Mouse (Mus musculus): ENCODE measurements at regions not wholly inside any gene's neighbourhood (a gene's known extent, or its start where the extent isn't known, plus 50 kb on each side); places are given as distances from the start of the nearest gene placed in this dataset.

DNA sequence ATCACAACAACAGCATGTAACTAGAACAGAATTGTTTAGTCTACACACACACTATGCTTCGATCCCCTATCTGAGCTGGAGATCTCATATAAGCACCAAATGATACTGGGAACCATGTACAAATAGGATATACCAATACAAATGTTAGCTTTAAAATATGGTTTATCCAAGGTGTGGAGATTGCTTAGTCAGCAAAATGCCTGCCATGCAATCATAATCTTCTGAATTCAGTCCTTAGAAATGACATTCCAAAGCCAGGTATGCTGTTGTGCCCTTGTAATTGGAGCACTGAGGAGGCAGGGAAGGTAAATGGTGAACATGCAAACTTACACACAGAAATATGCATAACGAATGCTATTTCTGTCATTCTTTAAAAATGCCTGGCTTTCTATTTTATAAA is 54.0 kb upstream of the Thsd7b start:
- no peak for DNase-seq
- intact Hi-C loops (cut with DNase I), result no loop called here

DNA sequence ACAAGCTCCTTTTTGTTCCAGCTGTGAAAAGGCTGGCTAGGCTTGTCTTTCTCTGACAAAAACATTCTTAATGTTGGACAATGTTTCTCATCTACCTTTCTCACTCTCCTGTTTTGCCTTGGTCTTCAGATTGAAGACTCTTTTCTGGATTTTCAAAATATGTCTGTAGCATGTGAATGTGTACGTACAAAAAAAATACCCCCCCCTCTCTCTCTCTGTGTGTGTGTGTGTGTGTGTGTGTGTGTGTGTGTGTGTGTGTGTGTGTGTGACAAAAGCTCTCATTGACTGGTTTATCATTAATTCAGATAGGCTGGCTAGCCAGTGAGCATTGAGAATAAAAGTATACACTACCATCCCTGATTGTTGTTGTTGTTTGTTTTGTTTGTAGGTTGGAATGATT is 64.3 kb upstream of the Thsd7b start:
- intact Hi-C loops (cut with DNase I), result no loop called here

DNA sequence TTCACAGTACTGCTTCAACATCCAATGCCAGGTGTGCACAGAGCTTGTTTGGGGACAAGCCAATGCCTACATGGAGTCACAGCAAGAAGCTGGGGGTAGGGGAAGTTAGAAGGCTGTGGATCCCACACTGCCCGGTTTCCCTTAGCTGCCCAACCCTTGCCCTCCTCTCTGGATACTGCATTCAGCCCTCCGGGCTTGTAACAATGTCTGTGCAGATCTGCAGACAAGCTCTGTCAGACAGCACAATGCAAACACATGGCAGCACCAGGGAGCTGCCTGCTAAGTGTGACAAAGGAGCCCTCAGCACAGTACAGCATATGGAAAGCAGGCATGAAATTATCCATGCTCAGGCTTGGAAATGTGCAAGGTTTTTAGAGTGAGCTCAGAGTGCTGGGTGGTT is 64.7 kb upstream of the Thsd7b start:
- DNase-seq, result no peak
- intact Hi-C loops (cut with DNase I), result no loop called here

More for the DNA sequence above, 64.3 kb upstream of the Thsd7b start:
- DNase-seq, result no peak

DNA sequence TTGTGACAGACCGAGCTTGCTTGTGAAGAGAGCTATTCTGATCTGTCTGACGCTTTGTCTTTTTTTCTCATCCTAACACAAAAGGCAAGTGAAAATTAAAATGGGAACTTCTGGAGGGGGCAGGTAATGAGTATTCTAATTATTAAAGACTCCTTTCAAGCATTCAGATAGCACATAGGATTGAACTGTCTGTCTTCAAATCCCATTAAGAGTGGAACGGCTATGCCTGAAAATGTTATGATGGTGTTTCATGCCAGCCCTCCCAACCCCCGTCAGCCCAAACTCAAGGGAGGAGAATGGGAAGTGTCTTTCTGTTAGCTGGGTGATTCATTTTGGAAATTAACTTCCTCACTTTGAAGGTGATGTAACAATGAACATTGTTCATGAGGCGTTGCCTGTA is 65.4 kb upstream of the Thsd7b start:
- DNase-seq, result no peak
- intact Hi-C loops (cut with DNase I), result no loop called here

DNA sequence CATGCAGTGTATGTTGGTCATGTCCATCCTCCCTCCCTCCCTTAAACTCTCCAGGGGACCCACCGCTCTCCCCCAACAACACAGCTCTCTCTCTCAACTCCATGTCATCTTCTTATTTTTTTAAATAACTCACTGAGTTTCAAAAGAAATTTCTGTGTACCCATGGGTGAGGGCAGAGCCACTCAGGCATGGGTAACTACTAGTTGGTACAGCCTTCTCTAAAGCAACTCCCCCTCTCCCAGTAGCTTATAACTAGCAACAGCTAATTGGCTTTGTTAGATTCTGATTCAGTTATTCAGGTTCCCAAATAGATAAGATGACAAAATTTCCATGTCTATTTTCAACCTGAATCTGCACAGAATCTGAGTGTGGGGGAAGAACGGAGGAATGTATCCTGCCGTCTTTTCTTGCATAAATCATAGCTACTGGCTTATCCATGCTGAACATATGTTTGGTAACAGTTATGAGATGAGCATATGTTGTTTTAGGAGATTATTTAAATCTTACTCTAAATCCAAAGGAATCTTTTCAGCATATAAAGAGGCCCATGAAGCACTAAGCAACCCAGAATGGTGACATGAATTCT is 92.8 kb upstream of the Thsd7b start:
- intact Hi-C loops (cut with DNase I), result no loop called here
- no peak for DNase-seq

DNA sequence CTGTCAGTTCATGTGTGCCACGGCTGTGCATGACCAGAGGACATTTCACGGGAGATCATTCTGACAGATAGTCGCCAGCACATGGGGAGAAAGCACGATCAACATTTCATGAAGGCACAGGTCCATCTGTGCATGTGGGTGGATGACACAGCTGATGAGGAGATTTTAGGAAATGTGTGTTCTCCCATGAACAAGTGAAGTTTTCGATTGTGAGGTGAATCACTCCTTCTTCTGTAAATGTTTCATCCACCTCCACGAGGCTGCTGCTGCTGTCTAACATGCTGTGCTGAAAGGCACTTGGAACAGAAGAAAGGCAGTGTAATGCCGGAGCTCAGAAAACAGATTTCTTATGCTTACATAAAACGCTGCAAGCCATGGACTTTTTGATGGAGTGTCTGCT is 103.2 kb upstream of the Thsd7b start:
- no peak for DNase-seq
- intact Hi-C loops (cut with DNase I), result no loop called here

DNA sequence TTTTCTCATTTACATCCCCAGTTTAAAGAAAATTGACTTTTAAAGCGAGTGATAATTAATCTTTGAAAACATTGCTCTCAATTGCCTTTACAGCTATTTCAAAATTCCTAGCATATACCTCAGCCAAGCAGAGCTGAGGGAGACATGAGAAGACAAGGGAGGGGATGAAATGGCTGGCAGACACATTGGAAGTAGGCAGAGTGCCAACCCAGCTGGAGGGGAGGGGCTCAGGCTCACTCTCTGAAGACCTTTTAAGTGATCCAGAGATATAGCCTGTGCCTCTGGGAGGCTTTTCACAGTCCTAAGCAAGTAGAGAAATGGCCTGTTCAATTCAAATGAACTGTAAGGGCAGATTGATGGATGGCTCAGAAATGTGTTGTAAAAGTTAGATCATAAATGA is 122.5 kb upstream of the Thsd7b start:
- intact Hi-C loops (cut with DNase I), result no loop called here
- DNase-seq, result no peak

DNA sequence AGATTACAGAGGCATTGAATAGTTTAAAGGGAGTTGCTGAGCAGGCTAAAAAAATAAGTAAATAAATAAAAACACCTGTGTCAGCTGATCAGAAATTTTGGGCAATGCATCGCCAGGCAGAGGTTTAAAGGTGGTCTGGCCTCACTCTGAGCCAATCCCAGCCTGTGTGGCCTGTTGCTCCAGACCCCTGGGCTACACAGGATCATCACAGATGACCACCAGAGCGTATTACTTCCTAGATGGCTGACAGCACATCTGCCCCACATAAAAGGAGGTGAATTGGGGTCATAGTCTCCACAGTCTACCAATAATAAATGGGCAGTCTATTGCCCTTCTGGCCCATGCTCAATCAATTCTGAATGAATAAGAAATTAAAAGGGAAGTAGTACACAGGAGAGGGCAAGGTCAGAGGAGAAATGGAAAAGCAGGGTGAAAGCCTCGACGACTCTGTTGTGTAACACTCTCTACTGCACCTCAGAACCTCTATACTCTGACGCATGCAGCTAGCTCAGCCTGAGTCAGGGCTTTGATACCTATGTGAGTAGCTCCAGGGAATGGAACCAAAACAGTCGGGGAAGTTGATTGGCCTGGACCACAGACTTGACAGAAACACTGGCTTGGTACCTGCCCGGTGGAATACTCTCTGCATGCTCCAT is 124.2 kb upstream of the Thsd7b start:
- intact Hi-C loops (cut with DNase I), result no loop called here
- no peak for DNase-seq

DNA sequence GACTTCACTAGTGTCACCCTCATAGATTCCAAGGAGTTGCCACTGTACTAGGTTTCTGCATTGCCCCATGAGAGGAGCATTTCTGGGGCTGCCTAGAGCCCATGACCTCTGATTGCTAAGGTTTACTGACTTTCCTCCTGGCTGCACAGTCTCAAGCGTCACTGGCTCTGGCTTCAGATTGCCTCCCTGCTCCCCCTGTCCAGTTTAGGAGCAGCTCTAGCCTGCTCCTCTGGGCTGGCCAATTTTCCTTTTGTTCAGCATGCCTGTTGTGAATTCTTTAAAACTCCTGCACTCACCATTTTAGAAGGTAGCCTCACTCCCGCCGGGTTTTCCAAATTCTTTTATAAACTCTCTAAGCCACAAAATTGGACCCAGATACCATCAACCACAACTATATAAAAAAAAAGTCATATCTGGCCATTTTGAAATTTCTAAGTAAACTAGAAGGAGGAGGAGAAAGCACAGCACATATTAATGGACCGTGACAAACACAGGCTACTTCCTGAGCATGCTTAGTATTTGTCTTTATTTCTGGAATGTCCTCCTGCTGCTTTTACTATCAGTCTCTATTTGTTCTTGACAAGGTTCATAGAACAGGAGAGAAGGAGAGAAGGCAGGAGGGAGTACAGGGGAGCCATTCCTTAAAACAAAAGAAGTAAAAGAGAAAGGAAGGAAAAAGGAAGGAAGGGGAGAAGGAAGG is 126.6 kb upstream of the Thsd7b start:
- intact Hi-C loops (cut with DNase I), result no loop called here
- DNase-seq, result no peak

DNA sequence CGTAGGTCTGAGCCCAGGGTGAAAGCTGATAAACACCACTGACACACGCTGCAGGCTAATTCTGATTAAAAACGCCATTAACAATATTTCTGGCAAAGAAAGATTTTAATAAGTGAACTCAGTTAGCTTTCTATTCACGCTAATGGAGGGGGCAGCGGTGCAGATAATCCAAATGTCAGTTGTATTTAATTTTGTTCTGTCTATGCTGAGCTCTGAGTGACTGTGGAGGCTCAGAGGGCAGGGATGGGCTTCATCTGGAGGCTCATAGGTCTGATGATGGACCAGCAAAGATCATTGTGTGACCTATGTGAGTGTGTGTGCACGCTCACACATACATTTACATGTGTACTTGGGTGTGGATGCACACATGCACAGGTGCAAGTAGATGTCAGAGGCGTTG is 134.3 kb upstream of the Thsd7b start:
- no peak for DNase-seq
- intact Hi-C loops (cut with DNase I), result no loop called here

DNA sequence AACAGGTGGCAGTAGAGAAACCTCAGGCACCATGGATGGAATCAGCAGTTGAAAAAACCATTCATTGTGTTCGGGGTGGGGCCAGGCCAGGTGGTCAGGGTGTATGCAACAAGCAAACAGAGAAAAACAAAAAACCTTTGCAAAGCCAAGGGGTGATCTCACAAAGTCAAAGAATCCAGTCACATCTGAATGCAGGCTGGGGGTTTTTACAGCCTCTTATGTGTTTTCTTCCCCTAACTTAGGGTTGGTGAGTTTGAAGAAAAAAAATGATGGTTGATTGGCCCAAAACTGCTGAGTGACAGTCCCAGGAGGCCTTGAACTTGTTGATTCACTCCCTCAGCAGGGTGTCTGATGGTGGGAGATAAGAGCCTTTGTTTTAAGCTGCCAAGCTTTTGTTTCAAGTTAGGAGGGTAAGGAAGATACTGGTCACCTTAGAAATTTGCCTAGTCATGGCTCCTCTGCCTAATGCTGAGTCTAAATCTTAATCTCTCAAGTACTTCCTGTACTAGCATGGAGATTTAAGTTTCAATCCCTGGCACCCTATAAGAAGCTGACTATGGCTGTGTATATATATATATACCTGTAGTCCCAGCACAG is 166.0 kb upstream of the Thsd7b start:
- no peak for DNase-seq
- intact Hi-C loops (cut with DNase I), result no loop called here

DNA sequence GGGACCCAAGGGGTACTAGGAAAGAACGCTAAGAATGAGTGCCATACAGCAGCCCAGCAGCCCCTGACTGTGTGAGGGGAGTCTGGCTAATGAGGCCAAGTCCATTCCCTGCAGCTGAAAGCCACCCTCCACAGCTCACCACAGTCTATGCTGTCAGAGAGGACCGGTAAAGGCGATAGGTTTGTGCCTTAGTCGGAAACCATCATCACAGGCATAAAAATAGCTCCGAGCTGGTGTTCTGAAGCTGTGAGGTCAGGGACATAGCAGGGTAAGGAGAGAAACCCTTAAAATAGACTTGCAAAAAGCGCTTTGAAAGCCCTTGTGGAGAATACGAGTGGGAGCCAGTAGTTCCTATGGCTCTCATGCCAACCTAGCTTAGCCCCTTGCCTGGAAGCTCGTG is 172.1 kb upstream of the Thsd7b start:
- intact Hi-C loops (cut with DNase I), result no loop called here
- no peak for DNase-seq

DNA sequence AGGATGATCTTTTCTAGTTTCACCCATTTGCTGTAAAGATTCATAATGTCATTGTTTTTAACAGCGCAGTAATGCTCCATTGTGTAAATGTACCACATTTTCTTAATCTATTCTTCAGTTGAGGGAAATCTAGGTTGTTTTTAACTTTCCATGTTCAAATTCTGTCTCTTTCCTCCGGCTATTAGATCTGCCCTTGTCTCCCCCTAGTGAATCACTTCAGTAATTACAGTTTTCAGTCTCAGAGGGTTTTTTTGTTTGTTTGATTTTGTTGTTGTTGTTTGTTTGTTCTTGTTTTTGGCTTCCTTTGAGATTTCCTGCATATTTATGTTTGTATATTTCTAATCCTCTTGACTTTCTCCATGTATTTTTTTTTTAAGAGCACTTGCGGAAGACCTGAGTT is 194.8 kb upstream of the Thsd7b start:
- intact Hi-C loops (cut with DNase I), result loop anchor here (10.0 kb wide), 1 partner anchor 203 kb away; no protein-coding TSS in a partner anchor
- no peak for DNase-seq

DNA sequence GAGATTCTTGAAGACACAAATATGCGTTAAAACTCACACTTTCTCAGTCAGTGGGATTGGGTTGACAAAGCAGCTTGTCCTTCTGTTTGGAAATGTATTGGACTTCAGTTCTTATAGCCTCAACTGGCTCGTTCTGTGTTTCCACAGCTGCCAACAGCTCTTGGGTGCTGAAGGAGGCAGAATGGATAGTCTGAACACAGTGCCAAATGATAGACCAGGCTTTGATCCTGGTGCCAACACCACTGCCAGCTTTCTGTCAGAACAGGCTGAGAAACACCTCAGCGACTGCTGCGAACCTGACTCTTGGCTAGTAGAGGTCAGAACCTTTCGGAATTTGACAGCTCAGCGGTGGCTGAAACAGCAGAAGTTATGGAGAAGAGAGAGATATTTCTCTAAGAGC is 215.9 kb upstream of the Thsd7b start:
- intact Hi-C loops (cut with DNase I), result loop anchor here (10.0 kb wide), 1 partner anchor 188 kb away; no protein-coding TSS in a partner anchor
- no peak for DNase-seq

DNA sequence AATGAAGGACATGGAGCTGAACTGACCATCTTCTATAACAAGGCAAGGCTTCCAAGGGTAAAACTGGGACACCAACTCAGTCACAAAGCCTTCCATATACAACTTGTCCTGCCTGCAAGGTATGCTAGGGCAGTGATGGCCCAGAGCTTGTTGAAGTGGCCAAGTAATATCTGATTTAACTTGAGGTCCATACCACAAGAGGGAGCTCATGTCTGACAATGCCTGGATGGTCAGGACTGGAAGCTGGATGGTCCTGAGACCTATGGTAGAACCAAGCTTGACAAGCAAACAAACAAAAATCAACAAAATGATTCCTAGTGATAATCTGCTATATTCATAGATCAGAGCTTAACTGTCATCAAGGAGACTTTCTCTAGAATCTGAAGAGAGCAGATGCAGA is 217.8 kb upstream of the Thsd7b start:
- no peak for DNase-seq
- intact Hi-C loops (cut with DNase I), result loop anchor here (10.0 kb wide), 1 partner anchor 190 kb away; no protein-coding TSS in a partner anchor

DNA sequence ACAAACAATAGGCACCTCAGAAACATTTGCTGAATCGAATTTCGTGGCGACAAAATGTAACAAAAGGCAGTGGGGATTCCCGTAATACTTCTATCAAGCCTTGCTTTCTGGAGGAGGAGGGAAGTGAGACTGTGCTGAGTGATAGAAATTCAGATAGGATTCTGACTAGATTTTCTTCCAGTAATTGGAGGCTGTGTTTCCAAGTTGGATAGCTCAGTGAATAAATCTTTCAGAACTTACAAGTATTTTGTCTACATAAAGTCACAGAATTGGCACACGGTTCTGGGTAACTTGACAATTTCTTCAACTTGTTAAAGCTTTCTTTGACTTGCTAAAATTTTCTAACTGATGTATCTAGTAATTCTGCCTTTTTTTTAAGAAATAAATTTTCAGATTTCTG is 239.4 kb upstream of the Thsd7b start:
- intact Hi-C loops (cut with DNase I), result no loop called here
- no peak for DNase-seq

DNA sequence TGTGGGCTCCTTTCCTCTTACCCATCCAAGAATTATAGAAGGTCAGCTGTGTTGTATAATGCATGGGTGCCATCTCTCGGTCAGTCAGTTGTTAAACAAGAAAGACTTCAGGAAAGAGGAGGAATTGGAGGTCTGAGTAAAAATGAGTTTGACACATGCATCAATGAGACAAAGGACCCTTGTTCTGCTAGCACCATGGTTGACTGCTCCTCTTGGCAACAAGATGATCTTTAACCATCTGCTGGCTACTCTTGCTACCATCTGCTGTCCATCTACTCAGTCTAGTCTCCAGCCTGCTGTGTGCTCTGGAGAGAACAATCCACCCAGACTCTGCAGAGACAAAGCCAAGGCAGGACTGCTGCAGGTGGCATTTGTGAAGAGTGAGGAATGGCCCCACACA is 267.2 kb upstream of the Thsd7b start:
- DNase-seq, result no peak
- intact Hi-C loops (cut with DNase I), result no loop called here

DNA sequence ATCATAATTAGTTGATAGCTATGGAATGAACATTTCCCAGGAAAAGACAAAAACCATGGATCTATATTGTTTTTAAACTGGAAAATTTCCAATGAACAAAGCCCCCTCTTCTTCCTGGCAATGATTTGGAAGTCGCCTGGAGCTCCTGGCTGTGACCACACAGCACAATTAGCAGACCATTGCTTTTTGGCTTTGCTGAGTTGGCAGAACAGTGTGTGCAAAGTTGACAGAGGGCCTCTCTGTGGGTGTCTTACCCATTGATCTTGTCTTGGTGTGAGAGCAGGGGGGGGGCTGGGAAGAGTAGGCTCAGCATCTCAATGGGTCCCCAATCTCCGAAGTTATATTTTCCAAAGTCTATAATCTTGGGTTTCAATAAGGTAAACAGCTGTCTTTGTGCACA is 270.8 kb upstream of the Thsd7b start:
- DNase-seq, result no peak
- intact Hi-C loops (cut with DNase I), result no loop called here

DNA sequence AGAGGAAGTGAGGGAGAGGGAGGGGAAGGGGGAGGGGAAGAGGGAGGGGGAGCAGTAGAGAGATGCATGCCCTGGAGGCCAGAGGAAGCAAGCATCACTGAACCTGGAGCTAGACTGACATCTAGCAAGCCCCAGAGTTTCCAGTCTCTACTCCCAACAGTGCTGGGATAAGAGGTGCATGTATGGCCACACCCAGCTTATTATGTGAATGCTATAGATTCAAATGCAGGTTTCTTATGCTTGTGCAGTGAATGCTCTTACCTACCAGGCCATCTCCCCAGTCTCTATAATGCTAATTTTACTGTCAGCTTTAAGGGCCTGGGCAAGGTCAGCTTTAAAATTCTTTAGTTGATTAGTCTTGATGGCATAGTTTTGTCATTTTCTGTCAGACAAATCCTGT is 271.3 kb upstream of the Thsd7b start:
- intact Hi-C loops (cut with DNase I), result no loop called here
- DNase-seq, result no peak

DNA sequence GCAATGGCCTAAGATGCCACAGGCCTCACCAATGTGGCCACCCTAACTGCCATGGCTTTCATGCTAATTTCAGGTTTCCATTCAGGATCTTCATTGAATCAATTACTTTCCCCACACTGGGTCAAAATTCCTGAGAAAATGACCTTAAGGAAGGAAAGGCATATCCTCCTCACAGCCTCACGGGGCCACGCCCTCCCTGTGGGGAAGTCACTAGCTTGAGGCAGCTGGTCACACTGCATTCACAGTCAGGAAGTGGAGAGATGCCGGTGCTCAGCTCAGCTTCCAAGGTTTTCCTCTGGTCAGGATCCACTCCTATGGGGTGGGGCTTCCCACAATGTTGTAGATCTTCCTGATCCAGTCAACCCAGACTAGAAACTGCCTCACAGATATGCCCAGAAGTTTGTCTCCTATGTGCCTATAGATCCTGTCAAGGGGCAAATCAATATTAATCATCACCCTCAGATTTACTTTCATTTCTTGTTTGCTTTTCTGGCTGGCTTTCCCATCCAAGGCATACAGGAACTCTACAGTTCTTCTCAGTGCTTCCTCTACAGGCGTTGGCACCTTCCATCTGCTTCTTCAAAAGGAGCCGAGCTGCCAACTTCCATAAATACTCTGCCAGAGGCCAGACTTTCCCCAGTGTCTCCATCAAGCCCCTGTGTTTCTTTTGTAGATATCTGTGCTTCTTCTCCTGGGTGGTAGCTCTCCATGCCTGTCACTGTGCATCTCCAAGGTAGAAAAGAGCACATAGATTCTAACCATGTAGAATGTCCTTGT is 273.2 kb upstream of the Thsd7b start:
- DNase-seq, result no peak
- intact Hi-C loops (cut with DNase I), result no loop called here

DNA sequence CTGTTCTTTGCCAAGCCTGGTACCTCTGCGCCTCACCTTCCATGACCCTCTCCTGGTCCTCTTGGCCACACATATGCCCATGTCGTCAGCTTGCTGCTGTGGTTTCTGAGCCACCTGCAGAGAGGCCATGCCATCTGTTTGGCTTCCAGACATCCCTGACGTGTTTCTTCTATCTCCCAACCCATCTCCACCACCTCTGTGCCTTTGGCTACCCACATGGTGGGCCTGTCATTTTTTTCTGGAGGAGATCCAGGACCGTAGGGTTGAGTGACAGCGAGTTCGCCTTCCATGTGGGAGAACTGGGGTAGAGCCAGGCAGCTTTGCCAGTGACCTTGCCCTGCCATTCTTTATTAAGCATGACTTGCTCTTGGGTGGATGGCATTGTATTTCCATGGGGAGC is 278.4 kb upstream of the Thsd7b start:
- intact Hi-C loops (cut with DNase I), result no loop called here
- DNase-seq, result no peak

All from gastrocnemius, postnatal 36 days (tissue).